Mouse (Mus musculus) yolk sac, embryonic 10.5 days (tissue): ENCODE data around the gene Wnt9a.

Experiments used
- DNase-seq: peaks from one replicate; pipeline ENCODE4 v3.0.0-alpha.2; 2017; ENCODE audit warnings: low spot score

The Wnt9a gene

DNA sequence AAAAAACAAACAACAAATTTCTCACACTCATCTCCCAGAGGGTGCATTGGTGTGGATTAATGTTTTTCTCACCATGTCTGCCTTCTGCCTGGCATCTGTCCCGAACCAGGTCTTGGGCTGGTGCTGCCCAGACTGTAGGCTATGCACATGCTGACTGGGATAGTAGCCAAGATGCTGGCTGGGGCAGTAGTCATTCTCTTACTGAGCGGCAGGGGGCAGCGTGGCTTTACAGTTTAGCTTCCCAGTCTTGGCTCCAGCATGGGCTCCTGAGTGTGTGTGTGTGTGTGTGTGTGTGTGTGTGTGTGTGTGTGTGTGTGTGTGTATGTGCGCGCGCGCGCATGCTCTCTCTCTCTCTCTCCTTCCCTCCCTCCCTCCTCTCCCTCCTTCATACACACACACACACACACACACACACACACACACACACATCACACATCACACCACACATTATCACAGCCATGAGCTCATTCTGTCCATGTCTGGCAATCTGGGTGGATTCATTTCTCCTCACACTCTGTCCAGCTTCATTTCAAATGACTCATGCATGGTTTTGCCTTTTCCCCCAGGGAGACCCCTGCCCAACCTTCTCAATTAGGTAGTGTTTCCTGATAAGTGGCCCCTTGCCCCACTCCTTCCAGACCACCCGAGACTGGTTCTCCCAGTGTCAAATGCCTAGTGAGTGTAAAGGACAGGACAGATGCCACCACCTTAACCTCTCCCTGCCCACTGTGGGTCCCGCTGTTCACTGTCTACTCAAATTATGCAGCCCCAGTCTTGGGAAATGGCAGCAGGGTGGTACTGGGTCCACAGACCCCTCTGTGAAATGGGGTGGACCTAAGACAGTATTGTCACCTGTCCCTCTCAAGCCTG, 3.8 kb upstream of the Wnt9a start:
- DNase-seq: peak; percentile 49

GRCm38 (mm10) chr11:59305008-59305820, 1.5 kb upstream of the Wnt9a start:
- DNase-seq: no peak

- DNase-seq: no peak
Measured at GRCm38 (mm10) chr11:59305821-59306215, 910 bp upstream of the Wnt9a start.

DNA sequence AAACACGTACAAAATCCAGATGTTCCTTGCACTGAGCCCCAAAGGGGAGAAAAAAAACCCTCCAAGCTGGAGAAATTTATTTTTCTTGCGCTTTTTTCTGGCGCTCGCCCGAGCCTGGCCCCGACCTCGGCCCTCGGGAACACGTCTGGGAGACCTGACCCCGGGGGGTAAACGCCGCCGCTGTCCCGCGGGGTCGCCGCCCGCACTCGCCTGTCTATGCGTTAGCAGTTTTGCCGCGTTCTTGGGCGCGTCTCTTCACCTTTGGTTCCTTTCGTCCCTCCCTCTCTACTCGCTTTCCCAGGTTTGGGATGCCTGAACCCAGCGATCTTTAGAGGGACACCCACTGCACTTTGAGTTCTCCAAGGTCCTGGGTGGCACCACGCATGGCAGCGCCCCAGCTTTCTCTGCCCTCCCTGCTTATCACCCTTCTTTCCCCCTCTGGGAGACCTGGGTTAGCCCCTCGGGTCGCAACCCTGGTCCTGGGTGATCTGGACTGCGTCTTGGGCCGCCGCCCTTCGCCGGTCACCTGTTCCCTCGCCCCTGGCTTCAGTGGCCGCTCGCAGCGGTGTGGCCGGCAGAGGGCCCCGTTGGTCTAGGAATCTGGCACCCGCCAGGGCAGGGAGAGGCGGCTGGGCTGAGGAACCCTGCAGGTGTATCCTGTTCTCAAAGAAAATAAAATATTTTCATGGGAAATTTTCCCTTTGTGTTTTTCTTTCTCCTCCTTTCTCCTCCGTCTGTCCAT, 865 bp downstream of the Wnt9a start:
- peak; percentile 69 for DNase-seq

DNA sequence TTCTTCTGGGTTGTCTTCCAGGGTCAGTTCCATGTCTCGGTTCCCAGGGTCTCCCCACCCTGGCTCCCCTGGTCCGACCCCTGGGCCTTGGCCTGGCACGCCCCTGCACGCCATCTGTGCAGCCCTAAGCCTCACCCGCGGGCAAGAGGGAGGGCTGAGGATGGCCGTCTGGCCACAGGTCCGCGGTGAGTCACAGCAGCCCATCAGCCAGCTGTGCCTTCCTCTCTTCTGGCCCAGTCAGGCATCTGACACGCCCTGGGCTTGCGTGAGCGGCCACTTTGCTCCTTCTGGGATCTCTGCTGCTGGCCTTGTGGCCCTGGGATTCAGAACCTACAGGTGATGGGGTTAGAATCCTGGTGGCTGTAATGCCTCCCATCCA, 1.4 kb downstream of the Wnt9a start:
- DNase-seq: no peak

- no peak for DNase-seq
Measured at GRCm38 (mm10) chr11:59308625-59309024, 1.9 kb downstream of the Wnt9a start.

GRCm38 (mm10) chr11:59309106-59309805, 2.5 kb downstream of the Wnt9a start:
- DNase-seq: peak; percentile 72

DNA sequence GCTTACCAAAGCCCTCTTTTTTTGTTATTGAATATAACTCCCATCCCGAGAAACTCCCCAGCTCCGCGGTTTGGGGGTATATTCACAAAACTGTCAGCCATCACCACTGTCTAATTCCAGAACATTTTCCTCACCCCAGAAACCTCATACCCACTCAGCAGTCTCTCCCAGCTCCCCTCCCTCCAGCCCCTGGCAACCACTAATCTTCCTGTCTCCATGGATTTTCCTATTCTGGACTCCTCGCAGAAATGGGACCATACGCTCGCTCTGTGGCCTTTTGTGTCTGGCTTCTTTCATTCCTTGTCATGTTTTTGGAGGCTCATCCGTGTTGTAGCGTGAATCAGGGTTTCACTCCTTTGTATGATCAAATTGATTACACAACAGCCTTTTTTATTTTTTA, 3.2 kb downstream of the Wnt9a start:
- no peak for DNase-seq

DNA sequence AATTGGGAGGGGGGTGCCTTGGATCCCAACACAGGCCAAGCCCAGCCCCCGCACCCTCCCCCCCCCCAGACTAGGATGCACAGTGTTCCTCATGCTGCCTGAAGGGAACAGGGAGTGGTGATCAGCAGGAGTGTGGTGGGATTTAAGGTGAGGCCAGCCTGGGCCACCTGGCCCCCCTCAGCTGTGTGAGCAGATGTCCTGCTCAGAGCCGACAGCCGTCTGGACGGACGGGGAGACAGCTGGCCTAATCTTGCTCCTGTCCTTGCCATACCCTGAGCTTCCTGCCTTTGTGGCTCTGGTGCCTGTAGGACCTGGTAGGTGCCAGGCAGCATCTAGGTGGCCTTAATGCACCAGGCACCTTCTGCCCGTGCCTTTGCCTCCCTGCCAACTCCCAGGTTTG, 5.3 kb downstream of the Wnt9a start:
- no peak for DNase-seq

GRCm38 (mm10) chr11:59312501-59312900, 5.8 kb downstream of the Wnt9a start:
- no peak for DNase-seq

DNA sequence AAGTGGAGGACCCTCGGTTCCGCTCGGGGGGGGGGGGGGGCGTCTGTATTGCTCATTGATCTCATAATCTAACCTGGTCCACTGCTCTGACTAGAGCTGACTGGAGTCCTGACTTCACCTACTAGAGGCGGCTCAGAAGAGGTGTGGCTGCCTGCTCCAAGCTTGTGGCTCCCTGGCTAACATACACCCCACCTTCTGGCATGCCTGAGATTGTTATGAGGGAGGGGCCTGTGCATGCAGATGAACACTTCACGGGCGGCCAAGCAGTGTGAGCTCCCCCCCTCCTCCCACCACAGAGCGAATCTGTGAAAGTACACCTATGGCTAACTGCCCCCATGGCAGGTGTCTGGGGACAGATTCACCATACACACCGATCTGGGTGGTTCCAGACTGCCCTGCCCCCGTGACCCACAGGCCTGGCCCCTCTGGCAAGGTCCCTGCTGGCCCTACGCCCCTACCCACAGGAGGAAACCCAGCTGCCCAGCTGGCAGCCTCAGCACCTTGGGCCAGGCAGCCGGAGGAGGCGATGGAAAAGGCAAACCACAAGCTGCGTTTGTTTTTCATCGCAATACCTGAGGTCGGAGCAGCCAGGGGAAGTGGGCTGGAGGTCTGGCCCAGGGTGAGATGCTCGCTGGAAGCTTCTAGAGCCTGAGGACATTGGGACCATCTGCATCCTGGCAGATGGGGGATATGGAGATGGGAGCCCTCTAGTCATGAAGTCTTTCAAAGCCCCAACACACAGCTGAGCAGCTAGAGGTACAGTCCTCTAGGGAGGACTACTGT, 6.5 kb downstream of the Wnt9a start:
- DNase-seq: no peak

- DNase-seq: no peak
Measured at GRCm38 (mm10) chr11:59313944-59314343, 7.2 kb downstream of the Wnt9a start.

DNA sequence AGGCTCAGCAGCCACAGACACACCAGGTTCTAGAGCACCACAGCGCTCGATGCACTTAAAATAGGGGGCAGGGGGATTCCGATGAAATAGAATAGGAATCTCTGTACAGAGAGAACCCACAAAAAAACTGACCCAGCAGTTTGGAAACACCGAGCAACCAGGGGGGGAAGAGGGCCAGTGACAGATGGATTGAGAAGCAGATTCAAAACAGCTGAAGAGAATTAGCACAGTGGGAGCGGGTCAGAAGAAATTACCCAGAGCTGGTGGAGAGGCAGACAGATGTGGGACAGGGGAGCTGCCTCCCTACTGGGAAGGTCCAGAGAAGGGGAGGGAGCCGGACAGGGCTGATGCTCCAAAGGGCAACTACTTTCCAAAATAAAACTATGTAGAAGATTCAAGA, 9.8 kb downstream of the Wnt9a start:
- DNase-seq: no peak

DNA sequence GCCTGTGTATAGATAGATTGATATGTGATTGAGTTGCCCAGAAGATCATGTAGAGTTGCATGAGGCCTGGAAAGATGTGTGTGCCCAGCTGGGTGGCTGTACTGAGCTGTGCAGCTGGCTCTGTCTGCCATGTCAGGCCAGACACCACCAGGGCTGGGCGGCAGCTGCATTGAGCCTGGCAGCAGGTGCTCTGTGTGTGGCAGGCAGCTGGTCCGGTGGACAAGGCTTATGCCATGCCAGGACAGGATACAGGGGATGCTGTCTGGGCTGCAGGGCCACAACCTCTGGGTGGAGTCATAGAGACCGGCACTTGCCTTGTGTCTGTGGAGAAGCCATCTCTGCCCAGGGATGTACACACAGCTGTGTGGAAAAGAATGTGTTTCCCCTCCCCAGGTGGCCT, 16.3 kb downstream of the Wnt9a start:
- DNase-seq: no peak

- no peak for DNase-seq
Measured at GRCm38 (mm10) chr11:59324777-59325176, 18.0 kb downstream of the Wnt9a start.

- no peak for DNase-seq
Measured at GRCm38 (mm10) chr11:59327625-59328024, 20.9 kb downstream of the Wnt9a start.

- no peak for DNase-seq
Measured at GRCm38 (mm10) chr11:59329616-59330015, 22.9 kb downstream of the Wnt9a start.

DNA sequence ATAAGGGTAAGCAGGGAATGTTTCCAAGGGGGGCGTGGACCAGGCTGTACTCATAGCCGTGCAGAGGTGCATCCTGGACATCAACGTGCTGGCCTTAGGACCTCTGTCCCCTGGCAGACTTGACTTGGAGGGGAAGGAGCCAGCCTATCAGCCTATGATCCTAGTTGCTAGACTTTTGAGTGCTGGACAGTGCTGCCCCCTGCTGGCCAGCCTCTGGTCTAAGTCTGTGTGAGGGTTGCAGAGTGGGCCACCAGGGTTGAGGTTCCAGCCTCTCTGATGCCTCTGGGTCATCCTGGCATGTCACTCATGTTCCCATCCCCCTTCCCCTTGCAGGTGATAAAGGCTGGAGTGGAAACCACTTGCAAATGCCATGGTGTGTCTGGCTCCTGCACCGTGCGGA, 23.8 kb downstream of the Wnt9a start:
- no peak for DNase-seq

GRCm38 (mm10) chr11:59331167-59331869, 24.6 kb downstream of the Wnt9a start:
- no peak for DNase-seq

GRCm38 (mm10) chr11:59332938-59333337, 26.2 kb downstream of the Wnt9a start:
- DNase-seq: no peak

- DNase-seq: no peak
Measured at GRCm38 (mm10) chr11:59335150-59335549, 28.4 kb downstream of the Wnt9a start.
